Mouse (Mus musculus): ENCODE measurements at regions not wholly inside any gene's neighbourhood (a gene's known extent, or its start where the extent isn't known, plus 50 kb on each side); places are given as distances from the start of the nearest gene placed in this dataset.
"Not testable (repeated sequence)": the region's sequence is repeated elsewhere in the genome, so short reads cannot be mapped to it uniquely, and the experiment has no call there.

DNA sequence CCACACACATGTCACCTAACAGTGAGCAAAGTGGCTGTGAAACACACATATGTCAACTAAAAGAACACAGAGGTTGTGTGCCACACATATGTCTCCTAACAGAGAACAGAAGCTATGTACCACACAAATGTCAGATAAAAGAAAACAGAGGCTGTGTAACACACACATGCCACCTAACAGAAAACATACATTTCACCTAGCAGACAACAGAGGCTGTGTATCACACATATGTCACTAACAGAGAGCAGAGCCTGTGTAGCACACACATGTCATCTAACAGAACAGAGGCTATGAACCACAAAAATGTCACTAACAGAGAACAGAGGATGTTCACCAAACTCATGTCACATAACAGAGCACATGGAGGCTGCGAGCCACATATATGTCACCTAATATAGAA is 103.6 kb upstream of the Thrb start:
- DNase-seq (ENCODE audit: low spot score in 2 of 2) = no peak

DNA sequence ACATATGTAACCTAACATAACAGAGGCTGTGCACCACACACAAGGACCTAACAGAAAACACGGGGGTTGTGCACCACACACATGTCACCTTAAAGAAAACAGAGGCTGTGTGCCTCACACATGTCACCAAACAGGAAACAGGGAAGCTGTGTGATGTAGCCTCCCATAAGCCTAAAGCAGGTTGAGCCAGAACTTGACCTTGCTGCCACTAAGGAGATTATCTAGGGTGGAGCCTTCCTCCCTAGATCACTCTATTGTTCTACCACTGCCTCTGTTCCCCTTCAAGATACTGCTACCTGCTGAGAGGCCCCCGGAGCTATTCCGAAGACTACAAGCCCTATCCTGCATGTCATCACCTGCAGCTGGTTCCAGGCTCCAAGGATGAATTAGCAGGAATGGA is 100.1 kb upstream of the Thrb start:
- not testable (repeated sequence) for DNase-seq (ENCODE audit: low spot score in 2 of 2)

- DNase-seq (ENCODE audit: low spot score in 2 of 2) = no peak
These were observed 92.1 kb upstream of the Thrb start for GRCm38 (mm10) chr14:17567927-17568326.

DNA sequence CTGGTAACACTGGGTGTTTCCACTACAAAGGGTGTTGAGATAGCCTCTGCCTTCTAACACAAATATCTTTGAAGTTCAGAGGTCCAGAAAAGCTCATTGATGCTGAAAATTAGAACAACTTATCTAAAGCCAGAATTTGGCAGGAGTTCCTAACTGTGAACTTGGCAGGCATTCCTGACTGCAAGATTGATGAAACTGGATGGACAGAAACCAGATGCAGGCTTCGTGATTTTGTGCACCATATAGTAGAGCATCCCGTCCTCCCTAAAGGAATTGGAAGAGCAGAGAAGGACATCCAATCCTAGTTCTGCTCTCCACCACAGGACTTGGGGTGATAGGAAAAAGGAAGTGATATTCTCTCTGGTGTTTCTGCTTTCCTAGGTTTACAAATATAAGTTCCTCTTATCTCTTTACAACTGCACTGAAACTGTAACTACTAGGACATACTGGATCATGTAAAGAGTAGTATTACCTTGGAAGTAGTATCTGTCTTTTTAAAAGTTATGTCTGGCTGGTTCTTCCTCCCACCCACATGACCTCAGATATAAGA is 90.9 kb upstream of the Thrb start:
- DNase-seq (ENCODE audit: low spot score in 2 of 2) = no peak

- DNase-seq (ENCODE audit: low spot score in 2 of 2) = no peak
These were observed 81.3 kb upstream of the Thrb start for GRCm38 (mm10) chr14:17578776-17579175.

DNA sequence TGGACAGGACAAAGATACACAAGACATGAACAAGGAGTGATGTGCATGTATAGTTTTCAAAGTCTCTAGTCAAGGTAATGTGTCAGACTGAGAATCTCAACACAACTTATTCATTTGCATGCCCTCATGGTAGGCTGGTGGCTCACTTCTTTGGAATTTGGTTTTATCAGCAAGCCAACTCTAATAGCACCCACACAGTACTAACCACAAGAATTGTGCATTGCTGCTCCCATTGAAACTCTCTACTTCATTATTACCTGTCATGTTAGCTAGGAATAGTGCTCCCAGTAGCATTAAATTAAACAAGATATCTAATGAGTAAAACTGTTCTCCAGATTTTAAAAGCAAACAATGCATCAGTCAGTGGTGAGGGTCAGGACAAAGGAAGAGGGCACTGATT is 70.5 kb upstream of the Thrb start:
- DNase-seq (ENCODE audit: low spot score in 2 of 2) = no peak

GRCm38 (mm10) chr14:17599553-17599952 is 60.5 kb upstream of the Thrb start:
- no peak for DNase-seq (ENCODE audit: low spot score in 2 of 2)

- DNase-seq (ENCODE audit: low spot score in 2 of 2) = no peak
These were observed 57.7 kb upstream of the Thrb start for GRCm38 (mm10) chr14:17602357-17602756.

GRCm38 (mm10) chr14:17606018-17606417 is 54.0 kb upstream of the Thrb start:
- no peak for DNase-seq (ENCODE audit: low spot score in 2 of 2)

DNA sequence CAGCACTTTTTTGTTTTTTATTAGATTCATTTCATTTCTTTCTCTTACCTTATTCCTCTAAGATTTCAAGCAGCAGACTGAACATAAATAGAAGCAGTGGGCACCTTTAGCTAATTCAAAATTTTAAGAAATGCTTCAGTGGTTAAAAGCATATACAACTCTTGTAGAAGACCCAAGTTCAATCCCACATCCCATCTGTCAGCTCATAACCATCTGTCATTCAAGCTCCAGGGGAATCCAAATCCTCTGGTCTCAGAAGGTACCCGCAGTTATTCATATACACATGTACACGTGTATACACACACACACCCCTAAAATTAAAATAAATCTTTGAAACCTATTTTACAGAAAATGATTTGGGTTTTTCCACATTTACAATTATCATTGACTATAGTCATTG is 52.9 kb upstream of the Thrb start:
- no peak for DNase-seq (ENCODE audit: low spot score in 2 of 2)
